Mouse (Mus musculus): ENCODE measurements at regions not wholly inside any gene's neighbourhood (a gene's known extent, or its start where the extent isn't known, plus 50 kb on each side); places are given as distances from the start of the nearest gene placed in this dataset.

DNA sequence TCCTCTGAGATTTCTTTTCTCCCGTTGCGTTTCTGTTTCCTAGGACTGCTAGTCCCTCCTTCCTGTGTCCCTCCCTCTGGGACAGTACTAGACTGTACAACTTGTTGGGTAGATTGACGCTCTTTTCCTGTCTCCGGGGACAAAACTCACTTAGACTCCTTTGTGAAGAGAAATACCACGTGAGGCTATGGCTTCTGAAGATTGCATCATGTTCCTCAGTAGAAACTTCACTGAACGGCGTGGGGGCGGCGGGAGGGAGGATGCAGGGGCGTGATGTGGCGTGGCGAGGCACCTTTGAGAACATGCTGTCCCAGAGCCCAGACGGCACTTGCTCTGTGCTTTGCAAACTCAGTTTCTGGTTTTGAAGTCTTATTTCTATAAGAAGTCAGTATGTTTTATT is 78.5 kb downstream of the Spata18 start:
- H3K4me1 ChIP-seq (ENCODE audit: insufficient read depth, low read length), result 0 out of 2 replicates have a peak, but pooled peaks cover 13% of the 10 kb centered on the region
- no peak overlapping the region for H3K27ac ChIP-seq (ENCODE audit: low read length)
- no peak overlapping the region for H3K4me2 ChIP-seq (replicated peaks; ENCODE audit: low read depth, low read length)
- H3K4me3 ChIP-seq (ENCODE audit: low read length), result no peak overlapping the region
- ATAC-seq (ENCODE audit: low FRiP score, low TSS enrichment), result no peak
- H3K9ac ChIP-seq (replicated peaks; ENCODE audit: low read length), result no peak overlapping the region
- H3K27me3 ChIP-seq (ENCODE audit: insufficient read depth, low read length), result no peaks in the 10 kb centered on the region
- 54% methylated on average over 13 of the region's 13 CpGs for WGBS
- H3K9me3 ChIP-seq (ENCODE audit: low read length), result no peaks in the 10 kb centered on the region
- H3K36me3 ChIP-seq (ENCODE audit: insufficient read depth, low read length), result no peaks in the 10 kb centered on the region

DNA sequence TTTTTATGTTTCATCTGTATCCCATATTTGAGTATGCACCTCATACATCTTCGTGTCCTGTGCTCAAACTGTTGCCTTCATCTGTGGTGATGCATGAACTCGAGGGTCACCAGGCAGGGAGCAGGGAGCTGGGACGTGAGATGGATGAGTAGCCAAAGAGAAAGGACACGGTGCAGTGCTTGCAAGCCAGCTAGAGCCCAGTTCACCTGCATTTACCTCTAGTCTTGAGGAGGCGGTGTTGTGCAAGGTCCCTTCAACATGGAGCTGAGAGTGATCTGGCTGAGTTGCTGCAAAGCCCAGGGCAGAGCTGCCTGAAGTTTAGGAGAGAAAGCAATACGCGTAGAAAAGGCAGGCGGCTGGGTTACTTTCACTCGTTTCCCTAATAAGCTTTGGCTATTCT is 80.2 kb downstream of the Spata18 start:
- no peak overlapping the region for H3K4me3 ChIP-seq (ENCODE audit: low read length)
- peak; percentile 57; the same call in 1 of the 2 replicates for ATAC-seq (ENCODE audit: low FRiP score, low TSS enrichment)
- H3K4me1 ChIP-seq (ENCODE audit: insufficient read depth, low read length), result 0 out of 2 replicates have a peak, but pooled peaks cover 13% of the 10 kb centered on the region
- no peak overlapping the region for H3K4me2 ChIP-seq (replicated peaks; ENCODE audit: low read depth, low read length)
- H3K9ac ChIP-seq (replicated peaks; ENCODE audit: low read length), result no peak overlapping the region
- WGBS, result 45% methylated on average over 9 of the region's 9 CpGs
- no peaks in the 10 kb centered on the region for H3K27me3 ChIP-seq (ENCODE audit: insufficient read depth, low read length)
- H3K9me3 ChIP-seq (ENCODE audit: low read length), result no peaks in the 10 kb centered on the region
- H3K36me3 ChIP-seq (ENCODE audit: insufficient read depth, low read length), result no peaks in the 10 kb centered on the region
- no peak overlapping the region for H3K27ac ChIP-seq (ENCODE audit: low read length)

DNA sequence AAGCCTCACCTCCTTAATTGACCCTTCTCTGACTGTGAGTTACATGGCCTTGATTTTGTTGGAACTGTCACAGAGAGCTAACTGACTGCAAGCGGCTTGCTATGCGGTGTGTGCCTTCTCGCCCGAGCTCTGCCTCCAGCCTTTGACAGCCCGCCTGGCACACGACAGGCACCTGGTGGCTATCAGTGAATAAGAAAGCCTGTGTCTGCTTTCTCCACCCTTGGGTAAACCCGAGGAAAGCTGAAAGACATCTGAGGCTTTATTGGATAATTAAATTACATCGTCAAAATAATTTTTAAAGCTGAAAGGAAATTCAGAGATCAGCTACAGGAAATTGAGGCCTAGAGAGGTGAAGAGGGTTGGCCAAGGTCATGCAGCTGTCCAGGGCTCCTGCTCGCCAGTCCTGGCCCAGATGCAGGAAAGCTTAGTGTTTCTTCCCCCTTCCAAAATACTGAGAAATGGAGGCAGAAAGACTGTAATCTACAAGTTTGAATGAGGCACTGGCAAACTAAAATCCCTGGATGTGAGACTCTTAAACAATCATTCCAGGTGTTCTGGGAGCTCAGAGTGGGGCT is 80.9 kb downstream of the Spata18 start:
- Histone ChIP-seq H3K9ac (replicated peaks; ENCODE audit: low read length) (no peak overlapping the region), H3K4me2 (replicated peaks; ENCODE audit: low read depth, low read length) (no peak overlapping the region), H3K27me3 (ENCODE audit: insufficient read depth, low read length) (no peaks in the 10 kb centered on the region), H3K4me3 (ENCODE audit: low read length) (no peak overlapping the region), H3K27ac (ENCODE audit: low read length) (no peak overlapping the region), H3K36me3 (ENCODE audit: insufficient read depth, low read length) (no peaks in the 10 kb centered on the region), H3K9me3 (ENCODE audit: low read length) (no peaks in the 10 kb centered on the region), H3K4me1 (ENCODE audit: insufficient read depth, low read length) (0 out of 2 replicates have a peak, but pooled peaks cover 13% of the 10 kb centered on the region)
- no peak for ATAC-seq (ENCODE audit: low FRiP score, low TSS enrichment)
- 27% methylated on average over 9 of the region's 9 CpGs for WGBS

- H3K4me3 ChIP-seq (ENCODE audit: low read length), result no peak overlapping the region
- no peaks in the 10 kb centered on the region for H3K27me3 ChIP-seq (ENCODE audit: insufficient read depth, low read length)
- no peaks in the 10 kb centered on the region for H3K36me3 ChIP-seq (ENCODE audit: insufficient read depth, low read length)
- H3K27ac ChIP-seq (ENCODE audit: low read length), result no peak overlapping the region
- H3K9me3 ChIP-seq (ENCODE audit: low read length), result no peaks in the 10 kb centered on the region
- H3K4me2 ChIP-seq (replicated peaks; ENCODE audit: low read depth, low read length), result no peak overlapping the region
- 68% methylated on average over 3 of the region's 3 CpGs for WGBS
- no peak for ATAC-seq (ENCODE audit: low FRiP score, low TSS enrichment)
- H3K9ac ChIP-seq (replicated peaks; ENCODE audit: low read length), result no peak overlapping the region
- H3K4me1 ChIP-seq (ENCODE audit: insufficient read depth, low read length), result no peaks in the 10 kb centered on the region
Measured at GRCm38 (mm10) chr5:73740766-73741165, 89.6 kb downstream of the Spata18 start.

GRCm38 (mm10) chr5:73741441-73741840 is 90.3 kb downstream of the Spata18 start:
- no peak overlapping the region for H3K4me2 ChIP-seq (replicated peaks; ENCODE audit: low read depth, low read length)
- H3K27me3 ChIP-seq (ENCODE audit: insufficient read depth, low read length), result no peaks in the 10 kb centered on the region
- no peaks in the 10 kb centered on the region for H3K36me3 ChIP-seq (ENCODE audit: insufficient read depth, low read length)
- 73% methylated on average over 11 of the region's 11 CpGs for WGBS
- no peaks in the 10 kb centered on the region for H3K9me3 ChIP-seq (ENCODE audit: low read length)
- no peak overlapping the region for H3K9ac ChIP-seq (replicated peaks; ENCODE audit: low read length)
- ATAC-seq (ENCODE audit: low FRiP score, low TSS enrichment), result no peak
- no peak overlapping the region for H3K4me3 ChIP-seq (ENCODE audit: low read length)
- H3K27ac ChIP-seq (ENCODE audit: low read length), result no peak overlapping the region
- no peaks in the 10 kb centered on the region for H3K4me1 ChIP-seq (ENCODE audit: insufficient read depth, low read length)

DNA sequence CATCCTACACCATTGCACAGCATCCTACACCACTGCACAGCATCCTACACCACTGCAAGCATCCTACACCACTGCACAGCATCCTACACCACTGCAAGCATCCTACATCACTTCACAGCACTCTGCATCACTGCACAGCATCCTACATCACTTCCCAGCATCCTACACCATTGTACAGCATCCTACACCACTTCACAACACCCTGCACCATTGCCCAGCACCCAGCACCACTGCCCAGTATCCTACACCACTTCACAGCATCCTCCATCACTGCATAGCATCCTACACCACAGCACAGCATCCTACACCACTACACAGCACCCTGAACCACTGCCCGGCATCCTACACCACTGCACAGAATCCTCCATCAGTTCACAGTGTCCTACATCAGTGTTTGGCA is 92.8 kb downstream of the Spata18 start:
- 83% methylated on average over 1 of the region's 1 CpGs for WGBS
- H3K4me3 ChIP-seq (ENCODE audit: low read length), result no peak overlapping the region
- H3K9me3 ChIP-seq (ENCODE audit: low read length), result no peaks in the 10 kb centered on the region
- no peaks in the 10 kb centered on the region for H3K36me3 ChIP-seq (ENCODE audit: insufficient read depth, low read length)
- H3K4me1 ChIP-seq (ENCODE audit: insufficient read depth, low read length), result no peaks in the 10 kb centered on the region
- no peak overlapping the region for H3K4me2 ChIP-seq (replicated peaks; ENCODE audit: low read depth, low read length)
- H3K27ac ChIP-seq (ENCODE audit: low read length), result no peak overlapping the region
- no peaks in the 10 kb centered on the region for H3K27me3 ChIP-seq (ENCODE audit: insufficient read depth, low read length)
- no peak for ATAC-seq (ENCODE audit: low FRiP score, low TSS enrichment)
- no peak overlapping the region for H3K9ac ChIP-seq (replicated peaks; ENCODE audit: low read length)

DNA sequence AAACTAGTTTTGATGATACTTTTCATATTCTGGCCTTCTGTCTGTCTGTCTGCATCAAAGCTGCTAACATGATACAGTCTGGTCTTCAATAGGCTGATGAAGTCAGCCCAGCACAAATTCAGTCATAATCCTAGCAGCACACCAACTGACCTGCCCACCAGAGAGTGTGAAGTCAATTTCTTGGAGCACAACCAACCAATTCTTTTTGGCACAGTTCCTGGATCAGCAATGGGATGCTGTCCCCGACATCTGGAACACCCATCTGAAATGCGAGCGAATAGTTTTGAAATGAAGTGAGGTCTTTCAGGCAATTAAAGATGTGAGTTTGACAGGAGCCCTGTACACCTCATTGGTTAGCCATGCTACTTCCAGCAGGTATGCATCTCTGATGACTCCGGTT is 98.6 kb downstream of the Spata18 start:
- H3K4me1 ChIP-seq (ENCODE audit: insufficient read depth, low read length), result no peaks in the 10 kb centered on the region
- H3K9ac ChIP-seq (replicated peaks; ENCODE audit: low read length), result no peak overlapping the region
- H3K36me3 ChIP-seq (ENCODE audit: insufficient read depth, low read length), result no peaks in the 10 kb centered on the region
- 57% methylated on average over 4 of the region's 4 CpGs for WGBS
- H3K4me3 ChIP-seq (ENCODE audit: low read length), result no peak overlapping the region
- no peaks in the 10 kb centered on the region for H3K27me3 ChIP-seq (ENCODE audit: insufficient read depth, low read length)
- ATAC-seq (ENCODE audit: low FRiP score, low TSS enrichment), result 0 out of 2 replicates have a peak, but pooled peaks have one; percentile 59
- no peak overlapping the region for H3K4me2 ChIP-seq (replicated peaks; ENCODE audit: low read depth, low read length)
- H3K27ac ChIP-seq (ENCODE audit: low read length), result no peak overlapping the region
- no peaks in the 10 kb centered on the region for H3K9me3 ChIP-seq (ENCODE audit: low read length)

DNA sequence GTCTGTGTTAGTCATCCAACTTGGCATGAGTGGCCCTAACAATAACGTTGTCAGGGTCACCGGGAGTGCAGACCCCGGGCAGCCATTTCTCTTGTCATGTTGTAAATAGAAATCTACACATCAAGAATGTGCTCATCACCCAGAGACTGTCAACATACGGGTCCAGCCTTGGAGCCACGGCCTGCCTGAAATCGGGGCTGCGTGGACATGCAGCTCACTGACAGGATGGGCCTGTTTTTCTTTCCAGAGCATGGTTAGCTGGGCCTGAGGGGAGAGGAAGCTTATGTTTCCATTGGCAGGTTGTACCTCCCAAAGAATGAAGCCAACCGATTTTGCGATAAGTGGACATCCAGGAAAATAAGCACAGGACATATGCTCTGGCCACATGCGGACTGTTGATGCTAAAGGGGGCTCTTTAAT is 101.1 kb downstream of the Spata18 start:
- Histone ChIP-seq H3K4me3 (ENCODE audit: low read length) (no peak overlapping the region), H3K4me1 (ENCODE audit: insufficient read depth, low read length) (no peaks in the 10 kb centered on the region), H3K9ac (replicated peaks; ENCODE audit: low read length) (no peak overlapping the region), H3K36me3 (ENCODE audit: insufficient read depth, low read length) (no peaks in the 10 kb centered on the region), H3K27ac (ENCODE audit: low read length) (no peak overlapping the region), H3K4me2 (replicated peaks; ENCODE audit: low read depth, low read length) (no peak overlapping the region), H3K27me3 (ENCODE audit: insufficient read depth, low read length) (no peaks in the 10 kb centered on the region), H3K9me3 (ENCODE audit: low read length) (no peaks in the 10 kb centered on the region)
- WGBS, result 75% methylated on average over 10 of the region's 10 CpGs
- no peak for ATAC-seq (ENCODE audit: low FRiP score, low TSS enrichment)

- no peak overlapping the region for H3K4me2 ChIP-seq (replicated peaks; ENCODE audit: low read depth, low read length)
- no peaks in the 10 kb centered on the region for H3K4me1 ChIP-seq (ENCODE audit: insufficient read depth, low read length)
- H3K27me3 ChIP-seq (ENCODE audit: insufficient read depth, low read length), result no peaks in the 10 kb centered on the region
- no peaks in the 10 kb centered on the region for H3K36me3 ChIP-seq (ENCODE audit: insufficient read depth, low read length)
- no peak overlapping the region for H3K4me3 ChIP-seq (ENCODE audit: low read length)
- H3K27ac ChIP-seq (ENCODE audit: low read length), result no peak overlapping the region
- 19% methylated on average over 7 of the region's 7 CpGs for WGBS
- no peak overlapping the region for H3K9ac ChIP-seq (replicated peaks; ENCODE audit: low read length)
- ATAC-seq (ENCODE audit: low FRiP score, low TSS enrichment), result no peak
- H3K9me3 ChIP-seq (ENCODE audit: low read length), result no peaks in the 10 kb centered on the region
Measured at GRCm38 (mm10) chr5:73753827-73754226, 102.6 kb downstream of the Spata18 start.

DNA sequence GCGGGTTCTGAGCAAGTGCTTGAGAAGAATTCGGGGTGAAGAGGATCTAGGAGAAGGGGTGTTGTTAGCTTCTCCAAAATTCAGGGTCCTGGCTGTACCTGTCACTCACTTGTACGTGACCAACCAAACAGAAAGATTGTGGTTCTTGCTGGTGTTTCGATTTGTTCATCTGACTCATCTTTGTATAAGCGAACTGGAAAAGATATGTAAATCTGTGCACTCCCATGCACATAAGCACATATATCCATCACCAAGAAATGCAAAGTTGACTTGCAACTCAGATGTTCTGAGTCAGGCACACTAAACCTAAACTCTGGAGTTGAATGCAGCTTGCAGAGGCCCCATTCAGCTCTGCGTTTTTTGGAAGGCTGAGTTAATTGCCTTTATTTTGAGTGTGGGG is 107.4 kb downstream of the Spata18 start:
- no peak for ATAC-seq (ENCODE audit: low FRiP score, low TSS enrichment)
- H3K9me3 ChIP-seq (ENCODE audit: low read length), result no peaks in the 10 kb centered on the region
- peaks cover 6% of the 10 kb centered on the region; the same call in 1 of the 2 replicates for H3K4me1 ChIP-seq (ENCODE audit: insufficient read depth, low read length)
- H3K36me3 ChIP-seq (ENCODE audit: insufficient read depth, low read length), result no peaks in the 10 kb centered on the region
- H3K27ac ChIP-seq (ENCODE audit: low read length), result no peak overlapping the region
- no peak overlapping the region for H3K9ac ChIP-seq (replicated peaks; ENCODE audit: low read length)
- H3K4me2 ChIP-seq (replicated peaks; ENCODE audit: low read depth, low read length), result no peak overlapping the region
- H3K27me3 ChIP-seq (ENCODE audit: insufficient read depth, low read length), result no peaks in the 10 kb centered on the region
- H3K4me3 ChIP-seq (ENCODE audit: low read length), result no peak overlapping the region
- WGBS, result 85% methylated on average over 6 of the region's 6 CpGs
